Mouse (Mus musculus) C2C12 (cell line): ENCODE measurements around the gene Tkfc.

ENCODE experiments used
- CEBPB ChIP-seq: IDR thresholded peaks from one replicate; pipeline ENCODE4 v1.6.1; 2011; ENCODE audit warnings: low read depth, mild to moderate bottlenecking, control low read depth, moderate library complexity
- CTCF ChIP-seq: IDR thresholded peaks from one replicate; pipeline ENCODE4 v1.5.1; 2011; ENCODE audit not compliant: control insufficient read depth, insufficient read depth, insufficient read length
- MAX ChIP-seq: IDR thresholded peaks from one replicate; pipeline ENCODE4 v1.6.1; 2011; ENCODE audit warnings: mild to moderate bottlenecking, control low read depth
- USF1 ChIP-seq: IDR thresholded peaks from one replicate; pipeline ENCODE4 v1.6.1; 2011; ENCODE audit warnings: low read depth, mild to moderate bottlenecking, control low read depth, moderate library complexity

GRCm38 (mm10) chr19:10637840-10638239 lies 32.4 kb upstream of the Tkfc start:
- no peak for TF ChIP-seq CTCF
- no peak for TF ChIP-seq USF1
- TF ChIP-seq CEBPB = no peak
- no peak for TF ChIP-seq MAX
